In genomic region chr11:115062077-115062476, GRCm38 (mm10) we compare ENCODE assay signal across 32 mouse cellular contexts. TPM values are rescaled to one million over a fixed set of nuclear protein-coding genes. Genes with fewer than 3 reads are reported as not detected.
DNase-seq lines count a peak whose midpoint lies in the region; ATAC-seq and TF ChIP-seq lines count a peak whose summit lies in the region.
"Had no signal": no experiment of that assay in that cellular context is flagged by ENCODE, and none has a peak within 500 bp of the region (broad histone marks: within the 10 kb centered on the region; RNA-seq: fewer than 3 reads in every experiment).

Cd300e (minus strand) TSS chr11:115062177.

- no peaks in the 10 kb centered on the region for H3K4me1 ChIP-seq in liver, adult 2 months (ENCODE audit: control insufficient read depth, insufficient read depth, low read length)
- no peaks in the 10 kb centered on the region for H3K4me1 ChIP-seq in liver, embryonic 12.5 days
- H3K4me1 ChIP-seq: embryonic facial prominence, embryonic 13.5 days; embryonic facial prominence, embryonic 15.5 days; forebrain, embryonic 12.5 days; forebrain, embryonic 15.5 days had no signal

- no peak for TF ChIP-seq CTCF in liver, adult 2 months (IDR thresholded peaks at IDR 0.05; ENCODE audit: low read depth, low read length)

- no peak for ATAC-seq in liver, embryonic 12.5 days
- ATAC-seq in monocyte, adult 5-6 weeks (replicated peaks; ENCODE audit: insufficient number of reproducible peaks, low FRiP score, low TSS enrichment, poor library complexity, severe bottlenecking): no peak
- ATAC-seq: activated CD4-positive, CD25-positive, alpha-beta regulatory T cell, adult 4 months; CD4-positive, CD25-positive, alpha-beta regulatory T cell, adult 4 months; forebrain, embryonic 15.5 days; forebrain, postnatal 0 days; Patski had no signal

- no peak within 1 kb of the TSS for H3K4me3 ChIP-seq in liver, adult 2 months (ENCODE audit: insufficient read depth, low read depth, low read length)
- H3K4me3 ChIP-seq in liver, embryonic 12.5 days: no peak within 1 kb of the TSS
- no peak within 1 kb of the TSS for H3K4me3 ChIP-seq in macrophage (ENCODE audit: inconsistent target)
- H3K4me3 ChIP-seq: embryonic facial prominence, embryonic 13.5 days; embryonic facial prominence, embryonic 15.5 days; erythroblast, embryonic 14.5 days; forebrain, embryonic 10.5 days; forebrain, embryonic 12.5 days; forebrain, embryonic 15.5 days had no signal

- no peaks in the 10 kb centered on the region for H3K9me3 ChIP-seq in liver, embryonic 12.5 days (replicated peaks)
- H3K9me3 ChIP-seq: embryonic facial prominence, embryonic 13.5 days; embryonic facial prominence, embryonic 15.5 days; forebrain, embryonic 10.5 days; forebrain, embryonic 12.5 days; forebrain, embryonic 15.5 days had no signal

- H3K9ac ChIP-seq in liver, adult 2 months (ENCODE audit: low read depth, low read length): no peak within 1 kb of the TSS
- no peak within 1 kb of the TSS for H3K9ac ChIP-seq in liver, embryonic 12.5 days
- H3K9ac ChIP-seq: embryonic facial prominence, embryonic 13.5 days; embryonic facial prominence, embryonic 15.5 days; forebrain, embryonic 12.5 days; forebrain, embryonic 15.5 days; forebrain, postnatal 0 days had no signal

- H3K79me2 ChIP-seq in liver, adult 2 months (ENCODE audit: control insufficient read depth, insufficient read depth, low read length): no peaks in the 10 kb centered on the region
- no peaks in the 10 kb centered on the region for H3K79me2 ChIP-seq in macrophage (ENCODE audit: inconsistent target)

- H3K27me3 ChIP-seq in liver, adult 2 months (ENCODE audit: control insufficient read depth, insufficient read depth, low read length): peaks cover 6% of the 10 kb centered on the region
- H3K27me3 ChIP-seq in liver, embryonic 12.5 days (replicated peaks): no peaks in the 10 kb centered on the region
- H3K27me3 ChIP-seq: embryonic facial prominence, embryonic 13.5 days; embryonic facial prominence, embryonic 15.5 days; forebrain, embryonic 12.5 days; forebrain, embryonic 15.5 days; Patski had no signal

- H3K27ac ChIP-seq in liver, adult 2 months (replicated peaks; ENCODE audit: insufficient read depth, low read depth, low read length): 0 out of 2 replicates have a peak within 1 kb of the TSS, but pooled peaks have one; percentile 12
- H3K27ac ChIP-seq in liver, embryonic 12.5 days: no peak within 1 kb of the TSS
- H3K27ac ChIP-seq in macrophage: peak within 1 kb of the TSS; percentile 17
- H3K27ac ChIP-seq: embryonic facial prominence, embryonic 13.5 days; embryonic facial prominence, embryonic 15.5 days; forebrain, embryonic 10.5 days; forebrain, embryonic 12.5 days; forebrain, embryonic 15.5 days had no signal

- TF ChIP-seq POLR2A in liver, adult 2 months (IDR thresholded peaks at IDR 0.05; ENCODE audit: extremely low read depth, insufficient read depth, low read length): no peak

- no peaks in the 10 kb centered on the region for H3K36me3 ChIP-seq in liver, adult 2 months (ENCODE audit: control insufficient read depth, insufficient read depth, low read length)
- no peaks in the 10 kb centered on the region for H3K36me3 ChIP-seq in liver, embryonic 12.5 days
- H3K36me3 ChIP-seq in macrophage (ENCODE audit: inconsistent target): no peaks in the 10 kb centered on the region
- H3K36me3 ChIP-seq: embryonic facial prominence, embryonic 13.5 days; embryonic facial prominence, embryonic 15.5 days; forebrain, embryonic 10.5 days; forebrain, embryonic 12.5 days; forebrain, embryonic 15.5 days; G1E had no signal

- WGBS in liver, adult 2 months: 61% methylated on average over 5 of the region's 5 CpGs
- WGBS in liver, embryonic 12.5 days (ENCODE audit: insufficient replicate concordance): 12% methylated on average over 5 of the region's 5 CpGs
- WGBS in macrophage (ENCODE audit: missing documents): 5% methylated on average over 5 of the region's 5 CpGs

- DNase-seq in liver, adult 2 months (ENCODE audit: extremely low read depth, low read depth, low spot score): no peak
- DNase-seq in right cerebral cortex, adult 18-20 months: no peak
- DNase-seq in right cerebral cortex, adult 2 months (ENCODE audit: low spot score in 2 of 2): no peak
- DNase-seq: adrenal gland, adult 8-10 months; adrenal gland, postnatal 14 days; adrenal gland, postnatal 36 days; B cell, adult 2 months; cerebellum, adult 11 months; cerebellum, adult 18-20 months; cerebellum, adult 8-10 months; cerebellum, adult 9-11 months; cerebellum, postnatal 14 days; cerebellum, postnatal 36 days; embryo, embryonic 11 days; forebrain, postnatal 0 days had no signal

- no peak within 1 kb of the TSS for H3K4me2 ChIP-seq in liver, embryonic 12.5 days
- H3K4me2 ChIP-seq: embryonic facial prominence, embryonic 13.5 days; embryonic facial prominence, embryonic 15.5 days; forebrain, embryonic 12.5 days; forebrain, embryonic 15.5 days had no signal

RNA-seq across cellular contexts. Expression of gene Cd300e, which starts in this region (rescaled TPM):
- 1.4 and 1.5 TPM in 2 replicates for total RNA-seq in liver, adult 2 months (2014; rRNA removed)
- 0.52 and 1.3 TPM in 2 replicates for polyA plus RNA-seq in liver, adult 2 months (2012; rRNA removed)
- 0.50 and 0.61 TPM in 2 replicates for polyA plus RNA-seq in liver, embryonic 12.5 days (2016; fragmentation: Nextera tagmentation; extraction: Ambion mirVana)
- 1 to 10 TPM in 13 of 26 experiments, not detected in 13; 1.1 to 5.0 (median 2.8) TPM for total RNA-seq in macrophage (2018; cell fraction: chromatin; rRNA removed)
- total RNA-seq in macrophage (2018; cell fraction: cytosol; rRNA removed): 10 to 100 TPM in 13 of 26 experiments, under 1 TPM in 13; 0.13 to 26.6 (median 5.3) TPM
- 10 to 100 TPM in 7 of 26 experiments, 1 to 10 TPM in 7, under 1 TPM in 3, not detected in 9; 0.28 to 30.9 (median 9.5) TPM for total RNA-seq in macrophage (2018; cell fraction: nucleus; rRNA removed)
- 0.23 to 1.8 TPM (median 0.40 TPM) in 3 replicates for polyA plus RNA-seq in macrophage (2018)
- 160 to 198 TPM (median 162 TPM) in 3 replicates for total RNA-seq in monocyte, adult 5-6 weeks (2017)
- total RNA-seq: CH12.LX; common myeloid progenitor, adult 5-6 weeks; forebrain, postnatal 0 days; G1E had no signal
- polyA plus RNA-seq: activated CD4-positive, CD25-positive, alpha-beta regulatory T cell, adult 4 months; brain, embryonic 14.5 days; embryonic facial prominence, embryonic 11.5 days; embryonic facial prominence, embryonic 13.5 days; erythroblast, embryonic 14.5 days; forebrain, embryonic 10.5 days; forebrain, embryonic 12.5 days; forebrain, embryonic 15.5 days; forebrain, postnatal 0 days; G1E had no signal

Comparison
In these comparisons a context has a peak if more than half of its experiments do, and no peak if none do; other contexts are left out.
1. RNA of gene Cd300e (total RNA-seq): 160 to 198 TPM in monocyte, adult 5-6 weeks; 1.4 to 1.5 TPM in liver, adult 2 months; every median in the first group is over 10 times any median in the second.